Mouse (Mus musculus) gastrocnemius, postnatal 10 days (tissue): Measurements from ENCODE around the gene Fbxw8. TPM values are rescaled to one million over a fixed set of nuclear protein-coding genes. Genes with fewer than 3 reads are reported as not detected.

ENCODE experiments used
- DNase-seq: peaks from one replicate; pipeline ENCODE4 v3.0.0; 2021; ENCODE audit warnings: mixed read lengths
- total RNA-seq, 2 experiments: library from RNA; stranded (reverse); gene quantifications; 2 replicates each; pipeline ENCODE4 v1.2.3; 2021

Fbxw8 gene
- total RNA-seq, 2 experiments from 2014 or later, result 32.8 to 33.5 TPM

- DNase-seq, result no peak
These were observed 1.7 kb upstream of the Fbxw8 start for GRCm38 (mm10) chr5:118156976-118157375.

GRCm38 (mm10) chr5:118155565-118155947, 292 bp upstream of the Fbxw8 start:
- DNase-seq, result no peak

DNA sequence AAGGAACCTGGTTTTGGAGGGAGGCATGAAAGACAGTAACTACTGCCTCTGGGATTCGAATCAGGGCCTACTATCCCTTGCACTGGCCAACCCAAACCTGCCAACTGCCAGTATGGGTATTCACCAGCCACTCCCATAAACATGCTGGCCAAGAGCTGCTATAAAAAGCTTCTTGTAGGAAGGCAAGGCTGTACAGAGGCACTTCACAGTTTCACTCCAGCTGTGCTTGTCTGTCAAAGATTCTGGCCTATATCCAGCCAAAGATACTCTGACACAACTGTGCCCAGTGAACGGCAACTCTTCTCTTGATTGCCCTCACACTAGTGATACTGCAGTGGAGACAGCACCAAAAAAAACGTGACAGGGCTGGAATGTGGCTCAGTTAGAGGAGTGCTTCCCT, 5.6 kb downstream of the Fbxw8 start:
- peak; percentile 68 for DNase-seq

DNA sequence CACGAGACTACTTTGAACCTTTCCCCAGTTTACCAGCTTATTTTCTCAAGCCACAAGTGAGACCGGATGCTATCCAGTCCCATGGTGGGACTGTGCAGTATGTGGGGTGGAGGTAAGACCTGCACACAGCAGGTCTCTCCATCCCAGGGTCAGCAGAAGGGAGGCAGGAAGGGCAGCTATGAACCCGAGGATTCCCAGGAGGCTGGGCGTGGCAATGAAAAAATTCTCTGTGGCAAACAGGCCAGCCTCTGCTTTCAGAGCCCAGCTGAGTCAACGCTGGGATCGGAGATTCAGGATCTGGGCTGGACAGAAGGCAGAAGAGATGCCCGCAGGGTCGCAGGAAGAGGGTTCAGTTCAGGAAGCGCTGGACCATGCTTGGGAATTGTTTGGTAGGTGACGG, 8.0 kb downstream of the Fbxw8 start:
- DNase-seq, result no peak

DNA sequence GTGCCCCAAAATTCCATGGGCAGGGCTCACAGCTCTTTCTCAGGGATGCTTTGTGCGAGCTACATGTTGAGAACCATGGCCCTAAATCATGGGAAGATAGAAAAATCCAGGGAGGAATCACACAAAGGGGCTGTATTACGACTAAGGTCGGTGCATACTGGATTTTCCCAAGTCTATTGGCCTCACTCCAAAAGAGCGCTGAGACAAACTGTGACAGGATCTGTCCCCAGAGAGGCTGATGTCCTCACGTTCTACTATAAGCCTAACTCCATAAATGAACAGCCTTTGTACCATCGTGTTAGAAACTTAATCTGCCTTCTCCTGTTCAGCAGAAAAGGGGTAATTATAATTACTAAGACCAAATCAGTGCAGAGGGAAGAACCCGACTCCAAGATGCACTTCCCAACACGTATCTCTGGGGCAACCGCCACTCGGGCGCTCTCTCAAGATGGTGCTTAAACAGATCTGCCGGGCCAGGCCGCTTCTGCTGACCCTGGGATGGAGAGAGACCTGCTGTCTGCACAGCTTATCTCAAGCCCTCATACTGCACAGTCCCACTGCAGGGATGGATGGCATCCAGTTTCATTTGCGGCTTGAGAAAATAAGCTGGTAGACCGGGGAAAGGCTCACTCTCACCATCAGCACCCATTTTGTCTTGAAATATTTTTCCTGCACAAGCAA, 9.1 kb downstream of the Fbxw8 start:
- no peak for DNase-seq

DNA sequence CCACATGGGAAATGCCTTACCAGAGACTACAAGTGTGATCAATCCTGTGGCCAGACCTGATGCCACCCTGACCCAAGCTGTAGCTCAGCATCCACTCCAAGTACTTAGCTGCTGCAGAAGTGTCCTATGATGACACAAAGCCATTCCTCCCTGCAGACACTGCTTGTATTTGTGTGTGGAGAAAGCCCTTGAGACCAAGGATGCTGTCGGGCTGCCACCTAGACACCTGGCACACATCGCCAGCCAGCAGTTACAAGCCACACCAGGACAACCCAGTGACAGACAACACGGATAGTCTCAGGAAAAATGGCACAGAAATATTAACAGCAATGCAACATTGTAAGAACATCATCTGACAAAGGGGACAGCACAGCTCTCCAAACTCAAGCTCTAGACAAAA, 9.8 kb downstream of the Fbxw8 start:
- DNase-seq, result no peak

DNA sequence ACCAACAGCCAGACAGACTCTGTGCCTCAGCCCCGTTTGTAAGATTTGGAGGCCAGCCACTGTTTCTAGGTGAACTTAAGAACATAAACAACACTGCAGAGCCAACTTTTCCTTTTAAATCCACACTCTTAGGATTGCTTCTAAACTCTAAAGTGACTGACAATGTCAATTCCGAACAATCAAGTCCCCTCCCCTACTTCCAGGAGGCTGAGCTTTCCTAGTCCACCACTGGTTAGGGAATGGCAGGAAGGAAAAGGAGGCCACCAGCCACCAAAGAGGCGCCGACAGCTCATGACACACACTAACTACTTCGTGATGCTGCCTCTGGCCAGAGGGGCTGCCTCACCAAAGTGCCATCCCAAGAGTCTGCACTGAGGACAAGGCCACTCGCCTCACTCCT, 10.5 kb downstream of the Fbxw8 start:
- DNase-seq, result no peak

- DNase-seq, result no peak
These were observed 10.9 kb downstream of the Fbxw8 start for GRCm38 (mm10) chr5:118144327-118144726.

- DNase-seq, result no peak
These were observed 11.8 kb downstream of the Fbxw8 start for GRCm38 (mm10) chr5:118143211-118144026.

GRCm38 (mm10) chr5:118142471-118142870, 12.8 kb downstream of the Fbxw8 start:
- no peak for DNase-seq

DNA sequence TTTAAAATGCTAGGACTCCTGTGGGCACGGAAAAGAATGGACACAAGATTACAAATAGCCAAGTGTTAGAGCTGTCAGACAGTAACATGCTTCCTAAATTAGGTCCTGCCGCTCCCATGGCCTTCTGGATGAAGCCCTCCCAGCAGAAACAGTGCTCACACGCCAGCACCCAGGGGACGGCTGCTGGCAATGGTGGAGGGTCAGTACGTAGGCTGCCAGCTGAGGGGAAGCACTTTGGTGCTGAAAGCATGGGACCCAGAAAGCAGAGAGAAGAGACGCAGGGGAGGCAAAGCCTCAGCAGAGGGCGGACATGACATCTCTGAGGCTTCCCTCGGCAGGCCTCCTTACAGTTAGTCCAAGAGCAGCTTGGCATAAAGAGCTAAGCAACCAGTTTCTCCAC, 15.6 kb downstream of the Fbxw8 start:
- DNase-seq, result no peak

- DNase-seq, result no peak
These were observed 18.9 kb downstream of the Fbxw8 start for GRCm38 (mm10) chr5:118136391-118136790.

DNA sequence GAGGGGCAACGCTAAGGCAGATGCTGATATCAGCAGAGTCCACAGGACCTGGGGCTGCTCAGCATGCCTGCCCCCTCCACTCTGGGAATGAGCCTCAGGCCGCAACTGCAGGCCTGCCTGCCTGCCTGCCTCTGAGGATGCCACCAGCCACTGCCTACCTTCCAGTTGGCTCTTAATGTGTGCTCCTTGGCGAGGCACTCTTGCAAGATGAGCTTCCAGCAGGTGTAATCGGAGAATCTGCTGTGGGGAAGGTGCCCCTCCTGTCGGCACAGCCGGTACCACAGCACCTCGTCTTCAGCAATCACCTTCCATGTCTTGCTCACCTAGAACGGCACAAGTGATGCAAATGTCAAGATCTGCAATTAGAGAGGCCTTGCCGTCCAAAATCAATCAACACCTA, 26.6 kb downstream of the Fbxw8 start:
- DNase-seq, result no peak

DNA sequence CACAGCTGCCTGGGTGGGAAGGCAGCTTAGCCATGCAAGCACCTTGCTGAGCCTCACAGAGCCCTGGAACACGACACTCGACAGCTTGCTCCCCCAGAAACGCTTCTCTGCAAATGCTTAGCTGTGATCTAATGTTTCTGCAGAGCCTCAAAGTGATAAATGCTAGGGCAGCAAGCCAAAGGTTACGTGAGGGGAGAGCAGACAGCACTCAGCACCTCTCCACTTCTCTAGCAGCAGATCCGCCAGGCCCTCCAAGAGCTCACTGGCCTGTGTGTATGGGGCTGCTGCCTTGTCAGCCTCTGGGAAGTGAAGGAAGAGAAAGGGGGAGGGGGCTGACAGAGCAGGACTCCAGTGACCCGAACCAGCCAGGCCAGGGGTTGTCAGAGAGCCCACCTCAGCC, 27.1 kb downstream of the Fbxw8 start:
- DNase-seq, result peak; percentile 40

- DNase-seq, result no peak
These were observed 28.6 kb downstream of the Fbxw8 start for GRCm38 (mm10) chr5:118126671-118127070.

DNA sequence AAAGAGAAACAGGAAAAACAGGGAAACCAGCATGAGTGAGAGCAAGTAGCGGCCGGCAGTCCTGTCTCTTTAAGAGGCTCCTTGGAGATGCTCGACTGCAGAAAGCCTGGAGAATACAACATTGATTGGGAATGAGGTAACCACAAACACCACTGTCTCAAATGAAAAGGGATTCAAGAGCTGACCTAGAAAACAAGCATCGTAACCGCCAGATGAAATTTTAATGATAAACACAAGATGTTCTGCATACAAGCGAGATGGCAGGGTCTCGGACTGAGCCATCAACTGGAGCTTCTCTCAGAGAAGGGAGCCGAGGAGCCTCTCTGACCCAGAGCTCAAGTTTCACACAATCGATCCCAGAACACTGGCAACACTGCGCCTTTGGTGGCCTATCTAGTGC, 32.2 kb downstream of the Fbxw8 start:
- DNase-seq, result no peak

GRCm38 (mm10) chr5:118121928-118122327, 33.3 kb downstream of the Fbxw8 start:
- DNase-seq, result no peak

- DNase-seq, result no peak
These were observed 34.6 kb downstream of the Fbxw8 start for GRCm38 (mm10) chr5:118120670-118121069.

DNA sequence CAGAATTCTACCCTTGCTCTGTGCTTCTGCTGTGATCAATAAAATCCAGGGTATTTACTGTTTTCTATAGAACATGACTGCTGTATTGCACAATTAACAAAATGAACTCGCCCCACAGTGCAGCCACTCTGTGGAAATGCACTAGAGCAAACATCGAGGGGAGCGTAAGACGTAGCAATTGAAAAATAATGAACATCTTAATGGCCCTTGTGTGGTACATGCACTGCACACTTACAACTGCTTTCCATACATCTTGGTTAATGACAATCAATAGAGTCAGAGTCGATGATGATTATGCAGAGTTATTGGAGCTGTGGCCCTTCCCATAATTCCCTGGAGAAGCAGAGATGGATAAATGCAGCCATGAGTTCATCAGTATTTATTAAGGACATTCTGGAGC, 36.3 kb downstream of the Fbxw8 start:
- DNase-seq, result no peak

DNA sequence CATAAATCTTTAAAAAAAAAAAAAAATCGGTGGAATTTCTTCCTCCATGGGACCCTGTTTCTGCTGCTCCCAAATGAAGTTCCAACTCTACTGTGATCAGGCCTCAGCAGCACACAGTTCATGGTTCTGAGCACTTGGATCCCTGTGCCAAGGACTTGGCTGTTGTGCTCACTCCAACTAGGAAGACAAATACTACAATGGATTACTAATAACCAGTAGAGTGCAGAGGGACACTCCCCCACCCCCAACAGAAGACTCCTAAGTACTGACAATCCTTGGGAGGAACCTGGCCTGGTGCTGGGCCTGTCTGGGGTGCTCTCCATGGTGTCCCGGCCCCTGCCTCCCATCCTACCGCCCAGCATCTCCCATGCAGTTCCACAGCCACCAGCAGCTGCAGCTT, 36.9 kb downstream of the Fbxw8 start:
- no peak for DNase-seq

DNA sequence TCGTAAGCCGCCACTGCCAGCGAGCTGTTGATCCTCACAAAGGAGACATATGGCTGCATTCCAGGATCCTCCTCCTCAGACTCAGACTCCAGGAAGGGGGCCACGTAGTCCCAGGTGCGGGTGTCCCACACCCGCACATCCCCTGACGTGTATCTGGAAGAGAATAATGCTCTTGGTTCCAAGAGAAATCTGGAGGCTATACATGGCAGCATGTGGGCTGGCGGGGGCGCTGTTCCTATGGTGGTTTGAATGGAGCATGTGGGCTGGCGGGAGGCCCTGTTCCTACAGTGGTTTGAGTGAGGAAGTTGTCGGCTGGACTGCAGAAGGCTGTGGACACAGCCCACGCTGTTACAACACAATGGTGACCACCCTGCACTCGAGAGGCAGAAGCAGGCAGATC, 41.6 kb downstream of the Fbxw8 start:
- DNase-seq, result no peak

- DNase-seq, result no peak
These were observed 42.2 kb downstream of the Fbxw8 start for GRCm38 (mm10) chr5:118113043-118113442.

- DNase-seq, result no peak
These were observed 46.3 kb downstream of the Fbxw8 start for GRCm38 (mm10) chr5:118108794-118109440.
